8 mouse cellular contexts compared by ENCODE assay signal in the genomic region with DNA sequence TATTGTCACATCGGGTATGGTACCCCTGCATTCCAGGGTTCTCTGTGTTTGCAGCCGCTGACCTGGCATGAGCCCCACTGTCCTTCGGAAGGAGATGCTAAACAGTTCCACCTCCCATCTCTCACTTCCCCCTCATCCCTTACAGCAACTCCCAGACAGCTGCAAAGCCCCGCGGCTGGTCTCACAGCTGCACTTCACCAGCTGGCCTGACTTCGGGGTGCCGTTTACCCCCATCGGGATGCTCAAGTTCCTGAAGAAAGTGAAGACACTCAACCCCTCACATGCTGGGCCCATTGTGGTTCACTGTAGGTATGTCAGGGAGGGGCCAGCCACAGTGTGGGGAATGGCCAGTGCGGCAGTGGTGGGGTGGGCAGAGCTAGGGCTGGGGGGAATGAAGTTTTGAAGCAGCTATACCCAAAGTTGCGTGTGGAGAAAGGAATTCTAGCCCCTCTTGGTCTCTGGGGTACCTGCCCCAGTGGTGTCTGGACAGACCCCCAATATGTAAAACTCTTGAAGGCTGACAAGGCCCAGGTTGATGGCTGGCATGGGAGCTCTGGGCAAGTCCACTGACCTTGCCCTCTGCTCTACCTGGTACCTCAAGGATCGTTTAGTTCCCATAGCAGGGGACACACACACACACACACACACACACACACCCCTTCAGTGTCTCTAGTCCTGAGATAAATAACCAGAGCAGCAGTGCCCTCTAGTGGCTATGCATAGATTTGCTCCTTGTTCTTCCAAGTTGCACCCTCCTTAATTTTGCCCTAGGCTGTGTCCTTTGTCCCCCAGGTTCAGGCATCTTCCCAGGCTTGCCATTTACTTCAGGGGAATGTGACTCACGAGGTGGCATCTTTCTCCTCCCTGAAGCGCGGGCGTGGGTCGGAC. TPM values are rescaled to one million over a fixed set of nuclear protein-coding genes. Genes with fewer than 3 reads are reported as not detected.
DNase-seq lines count a peak whose midpoint lies in the region; ATAC-seq and TF ChIP-seq lines count a peak whose summit lies in the region.

No protein-coding gene starts in this region.

- no peak overlapping the region for H3K27ac ChIP-seq in embryonic facial prominence, embryonic 12.5 days
- H3K27ac ChIP-seq in layer of hippocampus, adult 2 months: no peak overlapping the region

- ATAC-seq in embryonic facial prominence, embryonic 12.5 days (ENCODE audit: insufficient number of reproducible peaks, insufficient read depth, low FRiP score, low TSS enrichment): 0 out of 2 replicates have a peak, but pooled peaks have one; percentile 37
- ATAC-seq in hematopoietic stem cell, adult 5-6 weeks (replicated peaks in 1 of 2; ENCODE audit: insufficient read depth in 1 of 2, low FRiP score in 2 of 2, low TSS enrichment in 1 of 2, low read depth in 1 of 2, poor library complexity in 2 of 2, severe bottlenecking in 2 of 2): peak; percentile 39 to 48; a peak in 1 of 4 replicates

- no peaks in the 10 kb centered on the region for H3K9me3 ChIP-seq in embryonic facial prominence, embryonic 12.5 days

- H3K27me3 ChIP-seq in embryonic facial prominence, embryonic 12.5 days: no peaks in the 10 kb centered on the region

- no peak overlapping the region for H3K4me3 ChIP-seq in embryonic facial prominence, embryonic 12.5 days
- no peak overlapping the region for H3K4me3 ChIP-seq in layer of hippocampus, adult 2 months

- no peak overlapping the region for H3K4me2 ChIP-seq in embryonic facial prominence, embryonic 12.5 days (replicated peaks)

- peak; percentile 61 for DNase-seq in gastrocnemius, adult 18-20 months (ENCODE audit: low spot score)
- DNase-seq in gastrocnemius, postnatal 25 days: no peak
- peak; percentile 77 for DNase-seq in adrenal gland, postnatal 14 days
- DNase-seq in layer of hippocampus, adult 2 months (ENCODE audit: low spot score in 2 of 2): peak; percentile 58 to 71
- DNase-seq in lung, postnatal 25 days (ENCODE audit: low spot score): peak; percentile 54
- peak; percentile 27 for DNase-seq in right cerebral cortex, postnatal 25 days

- no peaks in the 10 kb centered on the region for H3K4me1 ChIP-seq in embryonic facial prominence, embryonic 12.5 days

- TF ChIP-seq CTCF in layer of hippocampus, adult 2 months (conservative IDR thresholded peaks at IDR 0.05): peak; percentile 83

- no peaks in the 10 kb centered on the region for H3K36me3 ChIP-seq in embryonic facial prominence, embryonic 12.5 days

- no peak overlapping the region for H3K9ac ChIP-seq in embryonic facial prominence, embryonic 12.5 days

- WGBS in embryonic facial prominence, embryonic 12.5 days: 41% methylated on average over 16 of the region's 16 CpGs

RNA-seq across cellular contexts. Expression of a gene that starts 47.1 kb away (rescaled TPM):
- total RNA-seq in gastrocnemius, adult 18-20 months (2021): under 1 TPM; 0.14 TPM
- 1 to 10 TPM; 1.6 to 2.5 TPM for total RNA-seq in gastrocnemius, postnatal 25 days (2021)
- 36.7 and 47.4 TPM in 2 replicates for total RNA-seq in adrenal gland, postnatal 14 days (2021)
- polyA plus RNA-seq in embryonic facial prominence, embryonic 12.5 days (2016; fragmentation: Nextera tagmentation; extraction: Ambion mirVana): 47.3 and 50.5 TPM in 2 replicates
- 229 and 235 TPM in 2 replicates for total RNA-seq in hematopoietic stem cell, adult 5-6 weeks (2017)
- 1 to 10 TPM; 1.0 to 1.5 TPM for total RNA-seq in layer of hippocampus, adult 2 months (2021)

Comparison
In these comparisons a context has a peak if more than half of its experiments do, and no peak if none do; other contexts are left out.
1. RNA of a gene that starts 47.1 kb away (total RNA-seq): 229 to 235 TPM in hematopoietic stem cell, adult 5-6 weeks and 36.7 to 47.4 TPM in adrenal gland, postnatal 14 days; 1.6 to 2.5 TPM in gastrocnemius, postnatal 25 days, 1.0 to 1.5 TPM in layer of hippocampus, adult 2 months and 0.14 TPM in gastrocnemius, adult 18-20 months; every median in the first group is over 10 times any median in the second.